Mouse (Mus musculus): ENCODE data around the gene Grik4. TPM values are rescaled to one million over a fixed set of nuclear protein-coding genes. Genes with fewer than 3 reads are reported as not detected.

Gene Grik4
- total RNA-seq, 2 experiments from 2014 or later: 0.17 TPM; not detected in 1

GRCm38 (mm10) chr9:42530221-42531152 lies 413.8 kb downstream of the Grik4 start:
- DNase-seq: no peak
- intact Hi-C loops (cut with DNase I): no loop called here

GRCm38 (mm10) chr9:42520587-42521084 lies 423.7 kb downstream of the Grik4 start:
- DNase-seq: peak in 1 of 2 experiments; percentile 5
- intact Hi-C loops (cut with DNase I): no loop called here

- no peak for DNase-seq
- intact Hi-C loops (cut with DNase I): no loop called here
Observed at GRCm38 (mm10) chr9:42518163-42518562, 426.1 kb downstream of the Grik4 start.

- intact Hi-C loops (cut with DNase I): no loop called here
- DNase-seq: no peak
Observed at GRCm38 (mm10) chr9:42513159-42513558, 431.1 kb downstream of the Grik4 start.

- DNase-seq: no peak
- intact Hi-C loops (cut with DNase I): no loop called here
Observed at GRCm38 (mm10) chr9:42512312-42512711, 432.0 kb downstream of the Grik4 start.

GRCm38 (mm10) chr9:42508235-42508634 lies 436.1 kb downstream of the Grik4 start:
- intact Hi-C loops (cut with DNase I): no loop called here
- no peak for DNase-seq

GRCm38 (mm10) chr9:42507709-42508108 lies 436.6 kb downstream of the Grik4 start, which contains the start of gene Tbcel:
TSS of gene Tbcel (minus strand) at chr9:42507809.
- intact Hi-C loops (cut with DNase I): no loop called here
- no peak for DNase-seq

GRCm38 (mm10) chr9:42507022-42507421 lies 437.3 kb downstream of the Grik4 start:
- no peak for DNase-seq
- intact Hi-C loops (cut with DNase I): no loop called here

- DNase-seq: no peak
- intact Hi-C loops (cut with DNase I): no loop called here
Observed at GRCm38 (mm10) chr9:42504971-42505510, 439.3 kb downstream of the Grik4 start.

GRCm38 (mm10) chr9:42504559-42504958 lies 439.7 kb downstream of the Grik4 start:
- intact Hi-C loops (cut with DNase I): no loop called here
- no peak for DNase-seq

GRCm38 (mm10) chr9:42503709-42504108 lies 440.6 kb downstream of the Grik4 start:
- intact Hi-C loops (cut with DNase I): no loop called here
- DNase-seq: no peak

- DNase-seq: no peak
- intact Hi-C loops (cut with DNase I): no loop called here
Observed at GRCm38 (mm10) chr9:42496296-42496695, 448.0 kb downstream of the Grik4 start.

- intact Hi-C loops (cut with DNase I): no loop called here
- no peak for DNase-seq
Observed at GRCm38 (mm10) chr9:42491780-42492179, 452.5 kb downstream of the Grik4 start.

- intact Hi-C loops (cut with DNase I): no loop called here
- DNase-seq: no peak
Observed at GRCm38 (mm10) chr9:42490589-42491382, 453.5 kb downstream of the Grik4 start.

- intact Hi-C loops (cut with DNase I): no loop called here
- DNase-seq: no peak
Observed at GRCm38 (mm10) chr9:42488071-42488470, 456.2 kb downstream of the Grik4 start.

- intact Hi-C loops (cut with DNase I): no loop called here
Observed at GRCm38 (mm10) chr9:42486913-42487312, 457.4 kb downstream of the Grik4 start.

GRCm38 (mm10) chr9:42484667-42485066 lies 459.6 kb downstream of the Grik4 start:
- intact Hi-C loops (cut with DNase I): no loop called here
- DNase-seq: no peak

More at GRCm38 (mm10) chr9:42486913-42487312, 457.4 kb downstream of the Grik4 start:
- DNase-seq: no peak

- intact Hi-C loops (cut with DNase I): no loop called here
- DNase-seq: no peak
Observed at GRCm38 (mm10) chr9:42482944-42483343, 461.3 kb downstream of the Grik4 start.

GRCm38 (mm10) chr9:42476166-42476565 lies 468.1 kb downstream of the Grik4 start:
- DNase-seq: no peak
- intact Hi-C loops (cut with DNase I): no loop called here

- DNase-seq: no peak
- intact Hi-C loops (cut with DNase I): no loop called here
Observed at GRCm38 (mm10) chr9:42474244-42474643, 470.0 kb downstream of the Grik4 start.

All from gastrocnemius, postnatal 36 days (tissue).